Mouse (Mus musculus) layer of hippocampus, adult 8-10 months (tissue): ENCODE data around the gene Arntl. TPM values are rescaled to one million over a fixed set of nuclear protein-coding genes. Genes with fewer than 3 reads are reported as not detected.

Source experiments
- DNase-seq, 2 experiments: peaks; one replicate each; pipeline ENCODE4 v3.0.0; 2022; ENCODE audit warnings: low spot score in 2 of 2
- total RNA-seq, 4 experiments: library from RNA; stranded (reverse); gene quantifications; 2 replicates each; pipeline ENCODE4 v1.2.4; 2022

Arntl gene
- total RNA-seq, 4 experiments from 2014 or later, result 28.3 to 37.8 (median 31.9) TPM

DNA sequence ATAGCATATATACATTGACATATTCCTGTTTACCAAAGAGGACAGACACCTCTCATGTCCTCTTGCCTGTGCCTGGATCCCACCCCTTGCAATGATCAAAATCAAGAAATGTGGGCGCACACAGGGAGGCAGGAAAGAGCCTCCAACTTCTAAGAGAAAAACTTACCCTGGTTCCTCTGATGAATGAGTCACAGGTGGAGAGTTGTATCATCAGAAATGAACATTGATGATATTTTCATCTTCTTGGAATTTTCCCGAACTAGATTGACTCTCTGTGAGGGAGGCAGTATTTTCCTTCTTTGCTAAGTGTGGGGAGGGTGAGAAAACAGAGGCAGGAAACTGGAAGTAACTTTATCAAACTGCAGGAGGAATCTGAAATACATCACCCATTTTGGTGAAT, 78.1 kb downstream of the Arntl start:
- no peak for DNase-seq

GRCm38 (mm10) chr7:113289211-113289610, 81.9 kb downstream of the Arntl start:
- DNase-seq, result no peak

GRCm38 (mm10) chr7:113291741-113292140, 84.5 kb downstream of the Arntl start:
- no peak for DNase-seq

- no peak for DNase-seq
Observed at GRCm38 (mm10) chr7:113292193-113292592, 84.9 kb downstream of the Arntl start.

GRCm38 (mm10) chr7:113294598-113294997, 87.3 kb downstream of the Arntl start:
- no peak for DNase-seq

- no peak for DNase-seq
Observed at GRCm38 (mm10) chr7:113295077-113295890, 88.0 kb downstream of the Arntl start.

- DNase-seq, result no peak
Observed at GRCm38 (mm10) chr7:113297813-113298212, 90.5 kb downstream of the Arntl start.

DNA sequence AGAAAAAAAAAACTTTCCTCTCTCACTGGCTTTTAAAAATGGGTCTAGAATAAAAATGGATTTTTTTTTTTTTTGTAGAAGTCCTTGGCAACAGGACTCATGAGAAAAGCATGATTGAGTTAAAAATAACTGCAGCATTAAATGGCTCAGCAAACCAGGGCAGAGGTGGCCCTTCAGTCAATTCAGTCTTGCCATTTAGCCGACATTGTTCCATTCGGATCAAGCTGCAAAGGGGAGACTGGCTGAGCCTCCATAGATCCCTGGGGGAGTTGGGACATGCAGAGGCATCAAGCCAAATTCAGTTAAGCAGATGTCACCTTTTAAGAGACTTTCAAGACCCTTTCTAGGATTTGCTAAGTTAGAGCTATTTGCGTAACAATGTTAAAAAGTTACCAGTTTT, 102.9 kb downstream of the Arntl start:
- no peak for DNase-seq

GRCm38 (mm10) chr7:113311784-113312183, 104.5 kb downstream of the Arntl start:
- peak in 1 of 2 experiments; percentile 67 for DNase-seq

DNA sequence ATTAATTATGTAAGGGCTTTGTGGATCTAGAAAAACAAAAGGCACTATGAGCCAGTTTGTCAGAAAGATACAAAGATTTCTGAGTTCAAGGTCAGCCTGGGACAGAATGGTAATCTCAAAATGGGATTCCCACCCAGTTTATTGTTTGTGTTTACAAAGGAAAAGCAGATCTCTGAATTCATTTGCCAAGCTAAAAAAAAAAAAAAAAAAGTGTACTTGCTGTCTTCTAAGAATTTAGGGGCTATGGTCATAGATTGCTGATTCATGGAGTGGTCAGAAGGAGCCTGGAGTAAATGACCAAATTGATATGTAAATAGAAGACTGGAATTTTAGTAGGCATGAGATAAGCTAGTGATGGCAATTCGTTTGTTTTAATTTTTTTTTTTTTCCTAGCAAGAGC, 112.9 kb downstream of the Arntl start:
- no peak for DNase-seq

DNA sequence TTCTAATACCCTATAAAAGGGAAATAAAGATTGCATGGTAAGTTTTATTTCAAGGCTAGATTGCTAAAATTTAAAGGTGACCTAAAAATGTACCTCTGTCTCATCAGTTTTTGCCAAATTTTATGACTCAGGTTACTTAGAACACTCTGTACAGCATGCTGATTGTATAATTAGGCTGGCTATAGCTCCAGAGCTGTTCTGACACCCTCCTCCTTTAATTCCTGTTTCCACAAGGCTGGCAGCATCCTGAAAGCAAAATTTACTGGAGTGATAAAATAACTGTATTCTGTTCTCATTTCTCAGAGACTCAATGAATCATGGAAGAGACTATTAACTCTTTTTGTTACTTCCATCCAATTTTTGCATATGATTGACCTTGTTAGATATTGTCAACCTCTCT, 126.8 kb downstream of the Arntl start:
- no peak for DNase-seq

GRCm38 (mm10) chr7:113335250-113335649, 128.0 kb downstream of the Arntl start:
- no peak for DNase-seq

DNA sequence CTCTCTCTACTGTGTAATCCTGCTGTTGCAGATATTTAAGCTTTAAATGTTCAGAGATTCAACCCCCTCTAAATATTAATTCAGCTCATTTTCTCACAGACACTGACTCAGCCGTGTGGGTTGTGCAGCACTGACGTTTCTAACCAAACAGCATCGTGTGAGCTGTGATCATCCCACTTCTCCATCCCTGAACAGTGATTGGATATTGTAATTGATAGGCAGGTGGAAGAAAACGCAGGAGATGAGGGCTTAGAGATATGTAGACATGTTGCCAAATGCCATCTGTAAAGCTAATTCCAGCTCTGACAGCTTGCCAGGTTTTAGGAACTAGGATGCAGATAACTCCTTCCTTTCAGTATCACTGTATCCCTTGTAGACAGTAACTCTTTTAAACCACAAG, 140.0 kb downstream of the Arntl start:
- DNase-seq, result peak; percentile 77 to 88

- no peak for DNase-seq
Observed at GRCm38 (mm10) chr7:113347694-113348093, 140.4 kb downstream of the Arntl start.

DNA sequence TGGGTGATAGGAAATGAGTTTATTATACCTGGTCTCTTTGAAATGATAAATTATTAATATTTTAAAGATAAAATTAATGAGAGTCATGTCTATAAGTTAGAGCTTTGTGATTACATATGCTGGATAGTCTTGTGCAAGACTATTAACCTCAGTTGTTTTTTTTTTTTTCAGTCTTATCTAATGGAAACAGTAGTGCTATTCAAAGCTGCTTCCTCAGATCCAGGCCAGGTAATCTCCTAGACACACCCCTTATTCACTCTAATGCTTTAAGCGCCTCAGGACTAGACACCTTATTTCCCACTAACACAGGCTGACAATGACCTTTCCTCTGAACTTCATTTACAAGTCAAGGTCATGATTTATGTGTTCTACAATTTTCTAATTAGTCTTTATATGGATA, 141.8 kb downstream of the Arntl start:
- DNase-seq, result no peak

Other genes starting within 250 kb of the Arntl start
- gene Btbd10, start 161.9 kb downstream of the Arntl start, total RNA-seq, result 10 to 100 TPM; 58.7 to 63.6 (median 62.2) TPM
- gene Pth, start 181.1 kb downstream of the Arntl start, total RNA-seq, result not detected